ENCODE assay signal across 8 mouse cellular contexts in the genomic region with DNA sequence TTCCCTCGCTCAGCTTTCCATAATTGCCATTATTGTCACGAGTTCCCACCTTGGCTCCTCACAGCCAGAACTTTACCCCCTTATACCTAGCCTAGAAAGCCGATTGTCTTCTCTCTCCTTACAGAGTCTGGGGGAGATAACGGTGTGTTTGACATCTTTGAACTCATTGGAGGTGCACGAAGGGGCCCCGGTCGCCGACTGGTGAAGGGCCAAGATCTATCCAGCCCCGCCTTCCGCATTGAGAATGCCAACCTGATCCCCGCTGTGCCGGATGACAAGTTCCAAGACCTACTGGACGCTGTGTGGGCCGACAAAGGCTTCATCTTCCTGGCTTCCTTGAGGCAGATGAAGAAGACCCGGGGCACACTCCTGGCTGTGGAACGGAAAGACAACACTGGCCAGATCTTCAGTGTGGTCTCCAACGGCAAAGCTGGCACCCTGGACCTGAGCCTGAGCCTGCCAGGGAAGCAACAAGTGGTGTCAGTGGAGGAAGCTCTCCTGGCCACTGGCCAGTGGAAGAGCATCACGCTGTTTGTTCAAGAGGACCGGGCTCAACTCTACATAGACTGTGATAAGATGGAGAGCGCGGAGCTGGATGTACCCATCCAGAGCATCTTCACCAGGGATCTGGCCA. TPM values are rescaled to one million over a fixed set of nuclear protein-coding genes. Genes with fewer than 3 reads are reported as not detected.
DNase-seq lines count a peak whose midpoint lies in the region; ATAC-seq and TF ChIP-seq lines count a peak whose summit lies in the region.

No protein-coding gene starts in this region.

- H3K9me3 ChIP-seq in hindbrain, embryonic 10.5 days = no peaks in the 10 kb centered on the region
- no peaks in the 10 kb centered on the region for H3K9me3 ChIP-seq in liver, embryonic 12.5 days (replicated peaks)

- 56% methylated on average over 21 of the region's 21 CpGs for whole genome bisulfite sequencing in hindbrain, embryonic 10.5 days
- WGBS in liver, embryonic 12.5 days (ENCODE audit: insufficient replicate concordance) = 45% methylated on average over 21 of the region's 21 CpGs
- WGBS in small intestine, adult 2 months = 25% methylated on average over 21 of the region's 21 CpGs

- H3K9ac ChIP-seq in liver, embryonic 12.5 days = 0 out of 2 replicates have a peak overlapping the region, but pooled peaks have one; percentile 22

- TF ChIP-seq POLR2A in small intestine, adult 2 months (IDR thresholded peaks at IDR 0.05; ENCODE audit: low read depth, low read length) = no peak

- H3K4me1 ChIP-seq in hindbrain, embryonic 10.5 days (replicated peaks) = peaks cover 60% of the 10 kb centered on the region
- peaks cover 13% of the 10 kb centered on the region for H3K4me1 ChIP-seq in liver, embryonic 12.5 days
- H3K4me1 ChIP-seq in small intestine, adult 2 months (ENCODE audit: control insufficient read depth, insufficient read depth, insufficient read length, low read length) = peaks cover 11% of the 10 kb centered on the region; the same call in 1 of the 2 replicates

- peaks cover 35% of the 10 kb centered on the region for H3K36me3 ChIP-seq in hindbrain, embryonic 10.5 days
- no peaks in the 10 kb centered on the region for H3K36me3 ChIP-seq in liver, embryonic 12.5 days
- peaks cover 6% of the 10 kb centered on the region; the same call in 1 of the 2 replicates for H3K36me3 ChIP-seq in small intestine, adult 2 months (ENCODE audit: control insufficient read depth, insufficient read depth, low read length)

- intact Hi-C loops in left cerebral cortex, adult 2 months (cut with DNase I) = loop anchor here (5.0 to 10.0 kb wide), 4 partner anchors 196 to 848 kb away; no protein-coding TSS in a partner anchor

- no peak for ATAC-seq in liver, embryonic 12.5 days
- no peak for ATAC-seq in inflammation-experienced regulatory T-cells, adult 6 months

- H3K27me3 ChIP-seq in hindbrain, embryonic 10.5 days (ENCODE audit: insufficient read depth, poor library complexity, severe bottlenecking) = peaks cover 24% of the 10 kb centered on the region
- H3K27me3 ChIP-seq in liver, embryonic 12.5 days (replicated peaks) = peaks cover 27% of the 10 kb centered on the region
- H3K27me3 ChIP-seq in small intestine, adult 2 months (ENCODE audit: control insufficient read depth, insufficient read depth, low read length) = no peaks in the 10 kb centered on the region

- H3K4me2 ChIP-seq in liver, embryonic 12.5 days = peak overlapping the region; percentile 70

- DNase-seq in kidney, adult 11 months = peak; percentile 39
- no peak for DNase-seq in kidney, adult 8-10 months
- DNase-seq in hindbrain, embryonic 10.5 days (ENCODE audit: low spot score) = no peak
- DNase-seq in thymus, postnatal 36 days = no peak
- DNase-seq in left cerebral cortex, adult 2 months (ENCODE audit: extremely low spot score in 1 of 2, low spot score in 2 of 2) = no peak

- TF ChIP-seq CTCF in small intestine, adult 2 months (IDR thresholded peaks at IDR 0.05; ENCODE audit: extremely low read depth, insufficient read length, insufficient replicate concordance, low read depth, low read length) = no peak
- TF ChIP-seq CTCF in left cerebral cortex, adult 2 months (IDR thresholded peaks at IDR 0.05) = no peak

- H3K4me3 ChIP-seq in hindbrain, embryonic 10.5 days = peak overlapping the region; percentile 70
- H3K4me3 ChIP-seq in liver, embryonic 12.5 days = peak overlapping the region; percentile 49
- peak overlapping the region; percentile 60 for H3K4me3 ChIP-seq in small intestine, adult 2 months (ENCODE audit: low read depth, low read length)
- no peak overlapping the region for H3K4me3 ChIP-seq in left cerebral cortex, adult 2 months

- peak overlapping the region; percentile 83 for H3K27ac ChIP-seq in hindbrain, embryonic 10.5 days
- H3K27ac ChIP-seq in liver, embryonic 12.5 days = peak overlapping the region; percentile 25; the same call in 1 of the 2 replicates
- no peak overlapping the region for H3K27ac ChIP-seq in small intestine, adult 2 months (ENCODE audit: insufficient read depth, low read depth, low read length)
- no peak overlapping the region for H3K27ac ChIP-seq in left cerebral cortex, adult 2 months

RNA-seq across cellular contexts. Expression of a gene that starts 1.3 kb away (rescaled TPM):
- 27.3 and 33.8 TPM in 2 replicates for polyA plus RNA-seq in hindbrain, embryonic 10.5 days (2016; fragmentation: Nextera tagmentation; extraction: Ambion mirVana)
- 69.2 and 78.6 TPM in 2 replicates for polyA plus RNA-seq in liver, embryonic 12.5 days (2016; fragmentation: Nextera tagmentation; extraction: Ambion mirVana)
- 9.4 and 9.8 TPM in 2 replicates for polyA plus RNA-seq in small intestine, adult 2 months (2012; rRNA removed)
- polyA plus RNA-seq in inflammation-experienced regulatory T-cells, adult 6 months (2017; shearing (Covaris generic)) = under 1 TPM in 2 of 3 experiments, not detected in 1; 0.16 to 0.28 TPM
- total RNA-seq in left cerebral cortex, adult 2 months (2021) = 1 to 10 TPM; 2.3 to 2.8 TPM

Comparison
In these comparisons a context has a peak if more than half of its experiments do, and no peak if none do; other contexts are left out.
1. H3K27ac ChIP-seq: peak in hindbrain, embryonic 10.5 days (single experiment) and liver, embryonic 12.5 days (single experiment); none in small intestine, adult 2 months (single experiment) and left cerebral cortex, adult 2 months (single experiment).